Mouse (Mus musculus): ENCODE measurements at regions not wholly inside any gene's neighbourhood (a gene's known extent, or its start where the extent isn't known, plus 50 kb on each side); places are given as distances from the start of the nearest gene placed in this dataset.

DNA sequence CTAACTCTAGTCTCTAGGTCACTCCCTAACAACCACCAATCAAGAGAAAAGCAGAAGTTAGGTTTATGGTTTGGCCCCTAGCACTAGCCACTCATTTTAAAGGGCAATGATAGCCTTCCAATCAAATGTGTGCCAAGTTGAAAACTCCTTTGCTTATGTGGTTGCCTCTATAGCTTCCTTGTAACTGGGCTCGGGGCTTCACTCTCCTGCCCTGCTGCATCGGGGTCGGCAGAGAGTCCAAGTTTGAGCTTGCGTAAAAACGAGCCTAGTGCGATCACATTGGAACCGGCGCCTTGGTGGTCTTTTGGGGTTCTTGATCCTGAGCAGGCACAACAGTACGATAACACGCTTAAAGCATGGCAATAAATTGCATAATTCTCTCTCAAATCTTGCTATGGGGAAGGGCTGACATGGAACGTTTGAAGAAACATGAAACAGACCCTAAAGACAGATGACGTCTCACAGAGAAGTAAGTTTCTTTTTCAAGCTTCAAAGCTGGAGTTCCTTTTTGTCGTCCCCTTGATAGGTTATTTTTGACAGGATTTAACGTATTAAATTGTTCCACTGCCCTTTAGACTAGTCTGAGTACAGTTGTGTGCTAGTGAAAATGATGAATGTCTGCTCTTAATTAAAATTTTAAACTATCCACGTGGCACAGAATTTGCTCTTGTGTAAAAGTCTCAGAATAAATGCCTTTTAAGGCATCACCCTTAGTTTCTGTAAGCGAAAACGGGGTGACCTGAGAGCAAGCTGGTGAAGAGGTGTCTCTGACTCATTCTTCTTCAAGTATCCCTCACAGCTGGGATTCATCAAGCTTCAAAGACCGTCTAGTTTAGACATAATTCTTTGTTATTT, 52.0 kb downstream of the 4930426L09Rik start:
- no peak for DNase-seq (ENCODE audit: low spot score)

DNA sequence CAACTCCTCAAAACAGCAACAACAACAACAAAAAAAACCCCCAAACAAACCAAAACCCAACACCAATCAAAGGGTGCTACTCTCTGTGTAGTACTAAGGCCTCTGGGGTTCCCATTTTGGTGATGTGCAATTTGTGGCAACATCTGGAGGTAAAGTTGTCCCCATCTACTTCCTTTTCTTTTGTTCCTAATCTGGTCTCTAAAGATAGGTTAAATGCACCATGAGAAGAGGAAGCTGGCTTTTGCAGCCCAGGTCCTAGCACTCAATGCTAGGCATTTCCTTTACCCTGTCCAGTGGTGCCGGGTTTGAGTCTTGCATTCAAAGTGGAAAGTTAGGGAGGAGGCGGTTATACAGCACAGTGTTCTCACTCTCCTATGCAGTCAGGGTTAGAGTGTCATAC, 57.4 kb downstream of the 4930426L09Rik start:
- DNase-seq (ENCODE audit: low spot score): no peak

DNA sequence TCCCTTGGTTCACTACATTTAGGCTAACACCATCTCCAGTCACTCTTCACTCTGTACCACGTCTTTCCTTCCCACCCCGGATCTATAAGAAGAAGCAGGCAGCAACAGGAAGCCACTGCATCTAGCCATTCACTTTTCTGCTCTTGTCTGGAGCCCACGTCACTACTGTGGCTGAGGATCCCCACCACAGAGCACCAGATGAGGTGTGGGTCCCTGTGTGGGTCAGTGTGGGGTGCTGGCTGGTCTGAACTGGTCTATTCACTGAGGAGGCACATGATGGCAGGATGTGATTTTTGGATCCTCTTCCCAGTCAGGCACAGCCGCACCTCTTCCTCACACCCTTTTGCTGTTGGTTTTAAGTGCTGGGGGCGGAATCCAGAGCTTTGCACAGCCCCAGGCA, 59.7 kb downstream of the 4930426L09Rik start:
- DNase-seq (ENCODE audit: low spot score): no peak

DNA sequence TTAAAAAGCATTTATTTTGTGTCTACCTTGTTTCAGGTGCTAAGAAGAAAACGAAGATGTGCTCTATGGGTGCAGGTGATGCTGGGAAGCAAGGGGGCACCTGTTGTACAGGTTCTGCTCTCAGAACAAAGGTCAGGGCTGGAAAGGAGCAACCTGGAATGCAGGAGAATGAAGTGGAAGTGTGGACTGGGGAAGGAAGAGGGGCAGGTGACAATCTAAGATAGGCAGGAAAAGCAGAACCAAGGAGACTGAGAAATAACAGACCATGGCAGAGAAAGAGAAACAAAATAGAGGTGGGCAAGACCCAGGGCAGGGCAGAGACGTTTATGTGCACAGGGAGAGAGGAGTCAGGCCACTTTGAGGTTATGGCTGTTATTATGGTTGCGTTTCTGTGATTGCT, 60.6 kb downstream of the 4930426L09Rik start:
- DNase-seq (ENCODE audit: low spot score): no peak

GRCm38 (mm10) chr2:19059246-19059645, 61.1 kb downstream of the 4930426L09Rik start:
- DNase-seq (ENCODE audit: low spot score): no peak

GRCm38 (mm10) chr2:19060218-19060915, 62.2 kb downstream of the 4930426L09Rik start:
- no peak for DNase-seq (ENCODE audit: low spot score)

- no peak for DNase-seq (ENCODE audit: low spot score)
Observed at GRCm38 (mm10) chr2:19064560-19065362, 66.6 kb downstream of the 4930426L09Rik start.

- DNase-seq (ENCODE audit: low spot score): no peak
Observed at GRCm38 (mm10) chr2:19065511-19065910, 67.4 kb downstream of the 4930426L09Rik start.

- DNase-seq (ENCODE audit: low spot score): no peak
Observed at GRCm38 (mm10) chr2:19068161-19068560, 70.0 kb downstream of the 4930426L09Rik start.

DNA sequence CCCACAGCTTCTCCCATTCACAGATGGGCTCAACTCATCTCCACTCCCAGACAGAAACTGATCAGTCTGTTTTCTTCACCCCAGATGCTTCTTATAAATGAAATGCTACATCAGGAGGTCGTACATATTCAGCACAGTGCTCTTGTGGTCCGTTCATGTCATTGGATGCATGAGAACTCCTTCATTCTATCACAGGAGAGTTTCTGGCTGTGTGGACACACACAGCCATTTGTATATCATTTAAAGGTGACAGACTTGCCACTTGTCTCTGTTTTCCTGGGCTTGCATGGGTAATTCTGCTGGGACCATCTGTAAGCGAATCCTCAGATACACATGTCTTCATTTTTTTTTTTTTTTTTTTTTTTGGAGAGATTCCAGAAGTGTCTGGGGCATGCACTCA, 85.7 kb downstream of the 4930426L09Rik start:
- no peak for DNase-seq (ENCODE audit: low spot score)

- DNase-seq (ENCODE audit: low spot score): no peak
Observed at GRCm38 (mm10) chr2:19085105-19085504, 87.0 kb downstream of the 4930426L09Rik start.

GRCm38 (mm10) chr2:19086167-19086566, 88.0 kb downstream of the 4930426L09Rik start:
- DNase-seq (ENCODE audit: low spot score): no peak

DNA sequence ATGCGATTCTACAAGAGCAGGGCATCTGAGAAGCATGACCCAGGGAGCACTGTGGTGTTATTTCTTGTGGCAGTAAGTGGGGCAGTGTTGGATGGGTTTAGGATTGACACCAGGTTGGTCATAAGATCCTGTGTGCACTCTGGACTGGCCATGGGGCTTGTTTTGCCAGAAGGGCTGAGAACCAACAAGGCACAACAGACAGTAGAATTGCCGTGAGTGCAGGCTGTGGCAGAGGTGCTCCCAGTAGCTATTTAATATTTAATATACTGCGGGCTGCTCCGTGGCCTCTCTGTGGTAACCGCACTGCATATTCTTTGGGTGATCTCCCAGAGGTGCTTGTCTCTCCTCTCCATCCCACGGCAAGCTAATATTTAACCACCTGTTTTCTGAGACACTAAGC, 88.5 kb downstream of the 4930426L09Rik start:
- DNase-seq (ENCODE audit: low spot score): no peak

DNA sequence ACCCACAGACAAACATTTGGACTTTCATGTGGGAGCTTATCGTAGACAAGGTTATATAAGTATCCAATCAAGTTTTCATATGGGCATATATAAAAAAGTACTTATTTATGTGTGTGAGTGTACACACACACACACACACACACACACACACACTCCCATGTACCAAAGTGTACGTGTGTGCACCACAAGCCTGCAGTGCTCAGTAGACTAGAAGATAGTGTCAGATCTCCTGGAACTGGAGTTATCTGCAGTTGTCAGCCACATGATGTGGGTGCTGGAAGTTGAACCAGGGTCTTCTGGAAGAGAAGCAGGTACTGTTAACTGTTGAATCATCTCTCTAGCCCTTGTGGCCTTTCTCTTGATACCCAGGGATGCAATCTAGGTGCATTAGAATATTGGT, 99.7 kb upstream of the Armc3 start:
- no peak for DNase-seq (ENCODE audit: low spot score)

DNA sequence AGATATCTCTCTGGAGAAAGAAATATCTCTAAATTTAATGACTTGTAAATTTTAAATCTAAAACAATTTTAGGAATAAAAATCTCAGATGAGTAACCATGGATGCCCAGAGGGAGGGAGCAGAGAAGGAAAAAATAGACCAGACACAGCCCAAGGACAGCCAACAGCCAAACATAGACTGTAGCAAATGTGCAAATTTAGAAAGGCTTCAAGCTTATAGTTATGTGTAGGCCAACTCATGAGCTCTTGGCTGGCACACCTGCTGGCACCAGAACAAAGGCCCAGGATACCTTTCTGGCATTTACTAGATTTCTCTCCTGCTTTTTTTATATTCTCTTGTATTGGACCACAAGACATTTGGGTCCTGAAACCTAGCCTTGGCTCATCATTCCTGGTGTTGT, 90.3 kb upstream of the Armc3 start:
- DNase-seq (ENCODE audit: low spot score): no peak

DNA sequence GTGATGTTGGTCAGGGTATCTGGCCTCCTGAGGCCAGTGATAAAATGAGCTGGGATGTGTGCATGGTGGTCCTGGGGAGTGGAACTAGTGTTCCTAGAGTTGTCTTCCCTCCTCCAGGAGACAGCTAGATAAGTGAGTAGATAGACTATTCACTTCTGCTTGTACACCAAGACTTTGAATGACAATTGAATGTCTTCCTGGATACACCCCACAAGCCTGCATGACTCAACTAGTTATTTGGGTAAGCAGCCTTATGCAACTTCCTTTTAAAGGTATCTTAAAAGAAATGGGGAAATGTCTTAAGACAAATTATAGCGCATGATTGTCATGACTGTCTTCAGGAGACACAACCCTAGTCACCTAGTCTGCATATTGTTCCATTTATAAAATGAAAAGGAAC, 79.2 kb upstream of the Armc3 start:
- DNase-seq (ENCODE audit: low spot score): no peak

DNA sequence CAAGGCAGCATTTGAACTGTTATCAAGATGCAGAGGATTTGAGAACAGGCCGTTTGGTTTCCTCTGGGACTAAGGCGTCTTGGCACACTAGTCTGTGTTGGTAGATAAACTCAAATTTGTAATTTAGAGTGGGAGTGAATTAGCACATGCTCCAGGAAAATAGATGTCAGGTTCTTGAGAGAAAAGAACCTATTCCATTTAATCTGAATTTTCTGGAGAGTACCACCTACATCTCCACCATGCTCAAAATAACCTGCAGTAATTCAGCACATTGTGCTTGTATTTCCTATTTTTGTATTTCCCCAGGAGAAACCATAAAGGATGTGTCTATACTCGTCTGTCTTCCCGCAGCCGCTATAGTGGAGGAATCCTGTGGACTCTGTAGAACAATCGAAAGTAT, 66.2 kb upstream of the Armc3 start:
- no peak for DNase-seq (ENCODE audit: low spot score)

DNA sequence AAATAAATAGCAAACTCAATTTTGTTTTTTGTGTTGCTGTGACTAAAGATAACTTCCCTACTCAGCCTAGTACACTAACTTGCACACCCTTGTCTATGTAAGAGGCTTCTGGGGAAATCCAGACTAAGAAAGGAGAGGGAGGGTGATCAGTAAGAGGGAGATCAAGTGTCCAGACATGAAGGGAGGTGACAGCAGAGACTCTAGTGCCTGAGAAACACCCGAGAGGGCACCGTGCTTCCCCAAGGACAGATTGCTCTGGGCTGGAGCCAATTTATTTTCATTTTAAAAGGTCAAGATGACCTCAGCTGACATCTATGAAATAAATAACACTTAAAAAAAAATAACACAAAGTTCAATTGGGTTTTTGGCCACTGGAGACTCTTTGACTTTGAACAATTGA, 56.5 kb upstream of the Armc3 start:
- DNase-seq (ENCODE audit: low spot score): no peak

GRCm38 (mm10) chr2:19145412-19145811, 53.7 kb upstream of the Armc3 start:
- no peak for DNase-seq (ENCODE audit: low spot score)

DNA sequence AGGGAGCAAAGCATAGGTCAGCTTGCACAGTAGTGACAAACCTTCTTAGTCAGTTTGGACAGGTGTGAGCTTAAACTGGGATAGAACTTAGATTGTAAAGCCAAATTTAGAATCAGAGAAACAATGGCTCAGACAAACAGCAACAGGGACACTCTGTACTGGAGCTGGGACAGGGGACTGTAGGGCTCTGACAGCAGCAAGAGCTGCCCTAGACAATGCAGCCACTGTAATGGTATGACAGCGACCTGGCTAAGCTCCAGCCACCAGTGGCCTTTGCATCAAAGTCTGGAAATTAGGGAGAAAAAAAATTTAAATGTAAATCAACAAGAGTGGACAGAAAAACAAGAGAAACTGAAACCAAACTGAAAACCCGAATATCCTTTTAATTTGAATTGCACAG, 53.2 kb upstream of the Armc3 start:
- DNase-seq (ENCODE audit: low spot score): peak; percentile 30

- DNase-seq (ENCODE audit: low spot score): no peak
Observed at GRCm38 (mm10) chr2:19146289-19146688, 52.8 kb upstream of the Armc3 start.

DNA sequence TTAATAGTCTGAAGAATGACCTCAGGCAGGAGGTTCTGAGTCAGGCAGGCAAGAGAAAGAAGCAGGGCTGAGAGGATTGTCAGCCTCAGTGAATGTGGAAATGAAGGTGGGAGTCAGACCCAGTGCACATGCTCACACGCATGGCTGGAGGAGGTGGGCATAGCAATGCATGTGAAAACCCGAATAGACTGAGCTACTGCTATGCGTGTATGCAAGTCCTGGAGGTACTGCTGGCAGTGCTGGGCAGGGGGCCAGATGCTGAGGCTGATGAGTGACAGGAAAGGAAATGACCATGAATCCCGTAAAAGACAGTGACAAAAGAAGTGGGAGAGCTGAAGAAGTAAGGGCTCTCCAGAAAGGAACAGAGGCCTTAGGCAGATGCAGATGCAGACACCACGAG, 50.3 kb upstream of the Armc3 start:
- no peak for DNase-seq (ENCODE audit: low spot score)

All from left cerebral cortex, adult 11 months (tissue).